Mouse (Mus musculus) lung, postnatal 36 days (tissue): ENCODE data around the gene Slc9a2.
"Not testable (repeated sequence)": the region's sequence is repeated elsewhere in the genome, so short reads cannot be mapped to it uniquely, and the experiment has no call there.

ENCODE experiments used
- DNase-seq: peaks from one replicate; pipeline ENCODE4 v3.0.0; 2022; ENCODE audit warnings: mixed read lengths

The Slc9a2 gene

GRCm38 (mm10) chr1:40680067-40680867 lies at the start of gene Slc9a2:
TSS of gene Slc9a2 (plus strand) at chr1:40680574.
- DNase-seq, result no peak

GRCm38 (mm10) chr1:40632407-40633062 lies 47.8 kb upstream of the Slc9a2 start:
- peak; percentile 9 for DNase-seq

GRCm38 (mm10) chr1:40634608-40635007 lies 45.8 kb upstream of the Slc9a2 start:
- DNase-seq, result peak; percentile 42

GRCm38 (mm10) chr1:40648234-40648633 lies 32.1 kb upstream of the Slc9a2 start:
- DNase-seq, result no peak

- DNase-seq, result peak; percentile 26
Observed at GRCm38 (mm10) chr1:40650803-40651497, 29.4 kb upstream of the Slc9a2 start.

GRCm38 (mm10) chr1:40657035-40657434 lies 23.3 kb upstream of the Slc9a2 start:
- DNase-seq, result no peak

GRCm38 (mm10) chr1:40657978-40658496 lies 22.3 kb upstream of the Slc9a2 start:
- DNase-seq, result peak; percentile 81

- DNase-seq, result no peak
Observed at GRCm38 (mm10) chr1:40659017-40659416, 21.4 kb upstream of the Slc9a2 start.

GRCm38 (mm10) chr1:40659496-40659895 lies 20.9 kb upstream of the Slc9a2 start:
- DNase-seq, result no peak

- no peak for DNase-seq
Observed at GRCm38 (mm10) chr1:40660838-40661237, 19.5 kb upstream of the Slc9a2 start.

- DNase-seq, result peak; percentile 7
Observed at GRCm38 (mm10) chr1:40665401-40666370, 14.7 kb upstream of the Slc9a2 start.

- DNase-seq, result not testable (repeated sequence)
Observed at GRCm38 (mm10) chr1:40667442-40667841, 12.9 kb upstream of the Slc9a2 start.

GRCm38 (mm10) chr1:40670025-40670424 lies 10.3 kb upstream of the Slc9a2 start:
- DNase-seq, result no peak

GRCm38 (mm10) chr1:40671490-40671889 lies 8.9 kb upstream of the Slc9a2 start:
- no peak for DNase-seq

- DNase-seq, result no peak
Observed at GRCm38 (mm10) chr1:40677306-40677705, 3.1 kb upstream of the Slc9a2 start.

- DNase-seq, result peak; percentile 36
Observed at GRCm38 (mm10) chr1:40680868-40681698, 709 bp downstream of the Slc9a2 start.

GRCm38 (mm10) chr1:40681699-40682510 lies 1.5 kb downstream of the Slc9a2 start:
- no peak for DNase-seq

- no peak for DNase-seq
Observed at GRCm38 (mm10) chr1:40694296-40694695, 13.9 kb downstream of the Slc9a2 start.

- no peak for DNase-seq
Observed at GRCm38 (mm10) chr1:40696436-40696835, 16.1 kb downstream of the Slc9a2 start.

GRCm38 (mm10) chr1:40705099-40705498 lies 24.7 kb downstream of the Slc9a2 start:
- DNase-seq, result no peak
